Mouse (Mus musculus) adrenal gland, adult 18-20 months (tissue): ENCODE measurements around the gene Tesk2. TPM values are rescaled to one million over a fixed set of nuclear protein-coding genes. Genes with fewer than 3 reads are reported as not detected.
A peak's percentile ranks its signal among the peaks of the same experiment; 100 is the strongest.
"Not testable (repeated sequence)": the region's sequence is repeated elsewhere in the genome, so short reads cannot be mapped to it uniquely, and the experiment has no call there.

ENCODE experiments used
- DNase-seq, 2 experiments: peaks; one replicate each; pipeline ENCODE4 v3.0.0; 2021 to 2022; ENCODE audit warnings: low spot score in 2 of 2
- long read RNA-seq, 2 experiments: library from polyadenylated mRNA; stranded (forward); transcript quantifications; one replicate each; pipeline ENCODE4 v2.0.0; 2021
- total RNA-seq, 2 experiments: library from RNA; stranded (reverse); gene quantifications; 1 replicate in 1 of 2; 2 replicates in 1 of 2; pipeline ENCODE4 v1.2.3; 2021

Gene Tesk2
- total RNA-seq = 1 to 10 TPM; 2.6 to 2.7 TPM
- long read RNA-seq, experiment 1, partial matches to known transcripts = 0 of 3 reads
- long read RNA-seq, experiment 1, other reads (novel, unspliced or antisense) = 0 of 3 reads
- long read RNA-seq, experiment 2, partial matches to known transcripts = 1 of 3 reads
- long read RNA-seq, experiment 2, other reads (novel, unspliced or antisense) = 1 of 3 reads

- DNase-seq = peak; percentile 78 to 80
Observed at GRCm38 (mm10) chr4:116720343-116721097, at the start of gene Tesk2. Tesk2 (plus strand) TSS chr4:116720948.

- DNase-seq = peak; percentile 47 to 49
Observed at GRCm38 (mm10) chr4:116672785-116673184, 48.0 kb upstream of the Tesk2 start.

DNA sequence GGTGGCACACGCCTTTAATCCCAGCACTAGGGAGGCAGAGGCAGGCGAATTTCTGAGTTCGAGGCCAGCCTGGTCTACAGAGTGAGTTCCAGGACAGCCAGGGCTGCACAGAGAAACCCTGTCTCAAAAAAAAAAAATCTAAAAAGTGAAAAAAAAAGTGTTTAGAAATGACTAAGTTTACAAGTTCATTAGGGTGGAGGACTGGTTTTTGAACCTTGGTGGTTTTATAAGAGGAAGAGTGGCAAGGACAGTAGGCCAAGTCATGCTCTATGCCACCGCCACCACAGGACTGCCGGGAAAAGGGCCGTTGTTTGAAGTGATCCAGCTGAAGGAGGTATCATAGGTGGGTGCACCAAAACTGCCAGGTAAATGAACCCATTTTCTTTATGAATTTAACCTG, 46.0 kb upstream of the Tesk2 start:
- not testable (repeated sequence) for DNase-seq

GRCm38 (mm10) chr4:116676027-116676426, 44.7 kb upstream of the Tesk2 start:
- DNase-seq = no peak

GRCm38 (mm10) chr4:116677808-116678207, 42.9 kb upstream of the Tesk2 start:
- DNase-seq = no peak

- DNase-seq = no peak
Observed at GRCm38 (mm10) chr4:116679141-116679540, 41.6 kb upstream of the Tesk2 start.

DNA sequence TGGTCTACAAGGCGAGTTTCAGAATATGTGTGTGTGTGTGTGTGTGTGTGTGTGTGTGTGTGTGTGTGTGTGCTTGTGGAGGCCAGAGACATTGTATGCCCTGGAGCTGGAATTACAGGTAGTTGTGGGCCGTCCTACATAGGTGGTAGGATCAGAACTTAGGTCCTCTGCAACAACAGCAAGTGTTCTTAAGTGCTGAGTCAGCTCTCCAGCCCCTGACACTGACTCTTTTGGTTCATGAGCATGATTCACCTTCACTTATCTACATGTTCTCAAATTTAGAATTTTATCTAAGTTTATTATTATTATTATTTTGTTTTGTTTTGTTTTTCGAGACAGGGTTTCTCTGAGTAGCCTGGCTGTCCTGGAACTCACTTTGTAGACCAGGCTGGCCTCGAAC, 40.2 kb upstream of the Tesk2 start:
- DNase-seq = not testable (repeated sequence)

DNA sequence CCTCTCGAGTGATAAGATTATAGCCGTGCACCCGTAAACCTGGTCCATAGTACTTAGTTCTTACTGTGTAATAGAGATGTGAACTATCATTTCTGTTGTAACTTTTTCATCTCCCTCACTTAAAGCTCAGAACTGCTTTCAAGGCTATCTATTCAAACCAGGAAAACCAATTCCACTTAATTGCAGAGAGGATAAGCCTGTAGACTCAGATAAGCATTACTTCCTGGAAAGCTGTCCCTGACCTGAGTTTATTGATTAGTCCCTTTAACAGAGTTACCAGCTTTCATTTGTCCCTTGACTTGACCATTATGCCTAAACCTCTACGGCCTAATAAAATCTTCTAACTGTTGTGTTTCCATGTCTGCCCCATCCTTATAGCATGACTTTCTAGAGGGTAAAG, 36.8 kb upstream of the Tesk2 start:
- no peak for DNase-seq

GRCm38 (mm10) chr4:116684665-116685064, 36.1 kb upstream of the Tesk2 start:
- DNase-seq = no peak

GRCm38 (mm10) chr4:116685402-116686061, 35.2 kb upstream of the Tesk2 start, which contains the start of gene Prdx1:
Prdx1 (plus strand) TSS chr4:116685544.
- peak; percentile 98 to 99 for DNase-seq

- DNase-seq = no peak
Observed at GRCm38 (mm10) chr4:116687041-116687440, 33.7 kb upstream of the Tesk2 start.

- no peak for DNase-seq
Observed at GRCm38 (mm10) chr4:116689309-116689876, 31.4 kb upstream of the Tesk2 start.

GRCm38 (mm10) chr4:116692146-116692545, 28.6 kb upstream of the Tesk2 start:
- DNase-seq = no peak

GRCm38 (mm10) chr4:116693785-116694184, 27.0 kb upstream of the Tesk2 start:
- no peak for DNase-seq

GRCm38 (mm10) chr4:116698693-116699342, 21.9 kb upstream of the Tesk2 start:
- DNase-seq = peak in 1 of 2 experiments; percentile 28

DNA sequence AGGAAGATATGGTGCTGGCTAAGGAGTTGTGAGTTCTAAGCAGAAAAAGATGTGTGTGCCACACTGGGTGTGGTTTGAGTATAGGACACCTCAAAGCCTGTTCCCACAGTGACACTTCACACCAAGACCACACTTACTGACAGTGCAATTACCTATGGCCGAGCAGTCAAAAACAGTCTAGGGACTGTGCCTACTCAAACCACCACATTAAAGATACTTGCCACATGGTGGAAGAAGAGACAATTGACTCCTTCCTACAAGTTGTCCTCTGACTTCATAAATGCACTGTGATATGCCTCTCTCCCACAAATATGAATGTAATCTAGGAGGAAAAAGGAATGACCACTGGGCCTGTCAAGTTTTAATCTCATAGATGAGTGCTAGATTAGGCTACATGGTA, 19.8 kb upstream of the Tesk2 start:
- DNase-seq = no peak

- peak; percentile 70 to 82 for DNase-seq
Observed at GRCm38 (mm10) chr4:116703804-116704203, 16.9 kb upstream of the Tesk2 start.

GRCm38 (mm10) chr4:116707666-116708065, 13.1 kb upstream of the Tesk2 start:
- DNase-seq = no peak

DNA sequence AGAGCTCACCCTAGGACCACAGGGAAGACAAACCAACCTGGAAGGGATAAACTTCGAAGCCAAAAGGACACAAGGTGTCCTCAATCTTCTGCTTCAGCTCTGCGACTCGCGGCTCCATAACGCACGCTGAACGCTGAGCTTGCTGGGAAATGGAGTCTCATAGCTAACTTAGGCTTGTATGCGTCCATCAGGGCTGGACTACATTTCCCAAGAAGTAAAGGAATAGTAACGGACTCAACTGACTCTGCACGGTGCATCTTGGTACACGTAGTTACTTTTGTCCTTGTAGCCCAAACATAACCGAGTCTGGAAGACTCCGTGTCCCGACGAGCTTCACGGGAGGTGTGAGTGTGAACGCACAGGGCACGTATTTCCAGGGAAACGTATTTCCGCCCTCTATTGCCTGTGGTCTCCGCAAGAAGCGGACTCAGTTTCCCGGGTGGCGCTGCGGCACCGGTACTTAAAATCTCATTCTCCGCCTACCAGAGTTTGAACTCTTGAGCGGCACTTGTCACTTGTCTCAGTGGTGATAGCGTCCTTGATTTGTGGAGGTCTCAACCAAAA, 12.5 kb upstream of the Tesk2 start, which contains the start of the genes Mmachc and Ccdc163:
TSS of gene Mmachc (minus strand) at position 206 of the 564 bp plus-strand sequence.
TSS of gene Ccdc163 (plus strand) at position 309 of the 564 bp plus-strand sequence.
- DNase-seq = peak; percentile 68 to 69

- no peak for DNase-seq
Observed at GRCm38 (mm10) chr4:116708791-116709390, 11.9 kb upstream of the Tesk2 start.
